ENCODE assay signal across 18 mouse cellular contexts in the genomic region with DNA sequence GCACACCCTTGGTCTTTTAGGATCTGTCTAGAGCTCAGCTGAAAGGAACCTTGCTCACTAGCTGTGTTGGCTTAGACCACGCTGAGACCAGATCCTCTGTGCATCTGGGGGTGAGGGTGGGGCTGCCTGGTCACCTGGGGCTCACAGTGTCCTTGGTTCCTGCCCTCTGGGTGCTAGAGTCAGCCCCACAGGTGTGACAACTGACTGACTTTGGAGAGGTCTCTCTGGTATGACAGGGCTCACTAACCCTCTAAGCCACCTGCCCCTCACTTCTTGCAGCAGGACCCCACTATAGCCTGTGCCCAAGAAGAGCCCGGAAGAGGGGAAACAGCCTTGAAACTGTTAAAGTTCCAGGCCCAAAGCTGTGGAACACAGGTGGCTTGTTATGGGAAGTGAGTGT. TPM values are rescaled to one million over a fixed set of nuclear protein-coding genes. Genes with fewer than 3 reads are reported as not detected.
"Had no signal": no experiment of that assay in that cellular context is flagged by ENCODE, and none has a peak within 500 bp of the region (broad histone marks: within the 10 kb centered on the region; RNA-seq: fewer than 3 reads in every experiment).

No protein-coding gene starts in this region.

- H3K4me3 ChIP-seq: midbrain, embryonic 10.5 days; midbrain, embryonic 12.5 days; myocyte; neural tube, embryonic 13.5 days; neural tube, embryonic 15.5 days; stomach, embryonic 15.5 days had no signal

- H3K9me3 ChIP-seq: midbrain, embryonic 10.5 days; midbrain, embryonic 12.5 days; neural tube, embryonic 13.5 days; neural tube, embryonic 15.5 days; stomach, embryonic 15.5 days had no signal

- H3K4me2 ChIP-seq: lung, embryonic 14.5 days; midbrain, embryonic 12.5 days; neural tube, embryonic 13.5 days; neural tube, embryonic 15.5 days; stomach, embryonic 15.5 days had no signal

- H3K9ac ChIP-seq: lung, embryonic 14.5 days; midbrain, embryonic 12.5 days; neural tube, embryonic 13.5 days; neural tube, embryonic 15.5 days; stomach, embryonic 15.5 days had no signal

- ATAC-seq: midbrain, embryonic 16.5 days had no signal

- DNase-seq: lung, adult 18-20 months; midbrain, embryonic 14.5 days; retina, postnatal 1 day; right cerebral cortex, adult 18-20 months; thymus, adult 2 months; thymus, postnatal 25 days had no signal

- H3K36me3 ChIP-seq: stomach, embryonic 15.5 days had no signal

- H3K27ac ChIP-seq: midbrain, embryonic 10.5 days; midbrain, embryonic 12.5 days; neural tube, embryonic 13.5 days; neural tube, embryonic 15.5 days; stomach, embryonic 15.5 days; stomach, postnatal 0 days had no signal

RNA-seq across cellular contexts. Expression of a gene that starts 58.9 kb away (rescaled TPM):
- polyA plus RNA-seq: liver, embryonic 16.5 days; neural tube, embryonic 11.5 days; urinary bladder, adult 2 months had no signal
